ENCODE assay signal across 28 mouse cellular contexts in the genomic region with DNA sequence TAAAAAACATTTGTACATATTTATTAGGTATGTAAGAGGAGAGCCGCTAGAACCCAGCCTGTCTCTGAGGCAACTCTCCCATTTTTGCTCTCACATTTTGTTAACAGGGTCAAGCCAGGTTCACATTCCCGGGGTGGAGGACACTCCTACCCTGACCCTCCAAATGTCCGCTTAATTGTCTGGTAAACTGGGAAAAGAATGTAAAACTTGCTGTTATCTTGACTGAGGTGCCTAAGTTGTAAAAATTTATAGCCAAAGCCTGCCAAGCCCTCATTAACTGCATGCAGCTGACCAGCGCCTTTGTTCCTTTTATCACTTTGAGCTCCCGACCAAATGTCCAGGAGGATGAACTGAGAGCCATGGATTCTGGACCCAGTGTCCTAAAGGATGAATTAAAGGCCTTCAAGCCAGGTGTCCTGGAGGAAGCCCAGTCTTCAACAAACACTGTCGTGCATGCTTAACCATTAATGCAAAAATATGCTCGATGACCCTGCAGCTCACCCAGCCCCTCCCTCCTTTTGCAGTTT. TPM values are rescaled to one million over a fixed set of nuclear protein-coding genes. Genes with fewer than 3 reads are reported as not detected.
DNase-seq lines count a peak whose midpoint lies in the region; ATAC-seq and TF ChIP-seq lines count a peak whose summit lies in the region.
"Had no signal": no experiment of that assay in that cellular context is flagged by ENCODE, and none has a peak within 500 bp of the region (broad histone marks: within the 10 kb centered on the region; RNA-seq: fewer than 3 reads in every experiment).

No protein-coding gene starts in this region.

- peaks cover 11% of the 10 kb centered on the region; the same call in 1 of the 2 replicates for H3K4me1 ChIP-seq in kidney, adult 2 months (ENCODE audit: control insufficient read depth, insufficient read depth, low read length)
- H3K4me1 ChIP-seq in lung, postnatal 0 days (ENCODE audit: insufficient read depth, low read depth, low read length): peaks cover 6% of the 10 kb centered on the region; the same call in 1 of the 2 replicates
- H3K4me1 ChIP-seq in intestine, embryonic 16.5 days (ENCODE audit: control insufficient read depth, insufficient read depth, low read length): peaks cover 24% of the 10 kb centered on the region
- H3K4me1 ChIP-seq in midbrain, embryonic 11.5 days (ENCODE audit: control insufficient read depth, insufficient read depth, low read length): peaks cover 9% of the 10 kb centered on the region; the same call in 1 of the 2 replicates

- H3K4me3 ChIP-seq in kidney, adult 2 months (ENCODE audit: insufficient read depth, low read depth, low read length): no peak overlapping the region
- no peak overlapping the region for H3K4me3 ChIP-seq in lung, postnatal 0 days (ENCODE audit: low read depth, low read length)
- no peak overlapping the region for H3K4me3 ChIP-seq in intestine, embryonic 16.5 days (ENCODE audit: low read length)
- no peak overlapping the region for H3K4me3 ChIP-seq in midbrain, embryonic 11.5 days (ENCODE audit: low read depth, low read length)
- H3K4me3 ChIP-seq: forebrain, embryonic 13.5 days; heart, embryonic 10.5 days; hindbrain, embryonic 12.5 days; limb, embryonic 12.5 days; liver, embryonic 15.5 days; midbrain, embryonic 10.5 days; neural tube, embryonic 12.5 days had no signal

- peak; percentile 51 for DNase-seq in kidney, adult 2 months
- no peak for DNase-seq in kidney, postnatal 4 days
- no peak for DNase-seq in lung, postnatal 0 days (ENCODE audit: low spot score)
- DNase-seq in lung, adult 18-20 months: no peak
- no peak for DNase-seq in left cerebral cortex, adult 18-20 months (ENCODE audit: low spot score in 2 of 2)
- no peak for DNase-seq in midbrain, embryonic 11.5 days (ENCODE audit: low spot score, missing footprints)
- DNase-seq: adrenal gland, postnatal 25 days; cerebellum, adult 11-12 months; cerebellum, adult 9-11 months; gastrocnemius, postnatal 10 days; heart, postnatal 36 days; kidney, adult 8-10 months; right cerebral cortex, adult 18-20 months; right cerebral cortex, postnatal 4 days; thymus, adult 18-20 months; thymus, postnatal 25 days had no signal

- no peaks in the 10 kb centered on the region for H3K9me3 ChIP-seq in lung, postnatal 0 days (ENCODE audit: low read length)
- no peaks in the 10 kb centered on the region for H3K9me3 ChIP-seq in intestine, embryonic 16.5 days (ENCODE audit: control insufficient read depth, low read length)
- no peaks in the 10 kb centered on the region for H3K9me3 ChIP-seq in midbrain, embryonic 11.5 days (ENCODE audit: control insufficient read depth, low read length)
- H3K9me3 ChIP-seq: forebrain, embryonic 13.5 days; heart, embryonic 10.5 days; hindbrain, embryonic 12.5 days; limb, embryonic 12.5 days; liver, embryonic 15.5 days; midbrain, embryonic 10.5 days; neural tube, embryonic 12.5 days had no signal

- no peaks in the 10 kb centered on the region for H3K36me3 ChIP-seq in kidney, adult 2 months (ENCODE audit: control insufficient read depth, insufficient read depth, low read length)
- no peaks in the 10 kb centered on the region for H3K36me3 ChIP-seq in lung, postnatal 0 days (ENCODE audit: insufficient read depth, low read length)
- H3K36me3 ChIP-seq in intestine, embryonic 16.5 days (ENCODE audit: control insufficient read depth, insufficient read depth, low read length): no peaks in the 10 kb centered on the region
- no peaks in the 10 kb centered on the region for H3K36me3 ChIP-seq in midbrain, embryonic 11.5 days (ENCODE audit: control insufficient read depth, insufficient read depth, low read length)
- H3K36me3 ChIP-seq: heart, embryonic 10.5 days; hindbrain, embryonic 12.5 days; limb, embryonic 12.5 days; liver, embryonic 15.5 days; midbrain, embryonic 10.5 days; neural tube, embryonic 12.5 days had no signal

- H3K27ac ChIP-seq in kidney, adult 2 months (ENCODE audit: insufficient read depth, low read depth, low read length): 0 out of 2 replicates have a peak overlapping the region, but pooled peaks have one; percentile 44
- no peak overlapping the region for H3K27ac ChIP-seq in lung, postnatal 0 days (ENCODE audit: low read length)
- H3K27ac ChIP-seq in intestine, embryonic 16.5 days (ENCODE audit: low read length): no peak overlapping the region
- no peak overlapping the region for H3K27ac ChIP-seq in midbrain, embryonic 11.5 days (ENCODE audit: low read depth, low read length)
- H3K27ac ChIP-seq: forebrain, embryonic 13.5 days; heart, embryonic 10.5 days; hindbrain, embryonic 12.5 days; hindbrain, postnatal 0 days; limb, embryonic 12.5 days; liver, embryonic 15.5 days; macrophage; midbrain, embryonic 10.5 days; neural tube, embryonic 12.5 days; stomach, postnatal 0 days had no signal

- 18% methylated on average over 7 of the region's 7 CpGs for WGBS in kidney, adult 2 months
- WGBS in lung, postnatal 0 days: 28% methylated on average over 7 of the region's 7 CpGs
- 20% methylated on average over 7 of the region's 7 CpGs for WGBS in intestine, embryonic 16.5 days
- WGBS in midbrain, embryonic 11.5 days: 72% methylated on average over 7 of the region's 7 CpGs

- TF ChIP-seq CTCF in kidney, adult 2 months (conservative IDR thresholded peaks at IDR 0.05; ENCODE audit: insufficient read depth, insufficient read length, low read depth, low read length): no peak
- no peak for TF ChIP-seq CTCF in lung, postnatal 0 days (IDR thresholded peaks at IDR 0.05)

- no peak for ATAC-seq in lung, postnatal 0 days
- no peak for ATAC-seq in intestine, embryonic 16.5 days
- no peak for ATAC-seq in midbrain, embryonic 11.5 days (ENCODE audit: low FRiP score)
- ATAC-seq: forebrain, embryonic 13.5 days; hindbrain, postnatal 0 days; midbrain, embryonic 16.5 days had no signal

- H3K4me2 ChIP-seq in lung, postnatal 0 days (replicated peaks; ENCODE audit: low read depth, low read length): no peak overlapping the region
- H3K4me2 ChIP-seq in intestine, embryonic 16.5 days (ENCODE audit: low read depth, low read length): 0 out of 2 replicates have a peak overlapping the region, but pooled peaks have one; percentile 3
- H3K4me2 ChIP-seq in midbrain, embryonic 11.5 days: no peak overlapping the region
- H3K4me2 ChIP-seq: forebrain, embryonic 13.5 days; hindbrain, embryonic 12.5 days; limb, embryonic 12.5 days; liver, embryonic 15.5 days; neural tube, embryonic 12.5 days had no signal

- no peak for TF ChIP-seq POLR2A in kidney, adult 2 months (IDR thresholded peaks at IDR 0.05; ENCODE audit: low read depth, low read length)

- peak; percentile 48 for TF ChIP-seq EP300 in lung, postnatal 0 days (IDR thresholded peaks at IDR 0.05)

- H3K9ac ChIP-seq in lung, postnatal 0 days (replicated peaks; ENCODE audit: low read depth): no peak overlapping the region
- no peak overlapping the region for H3K9ac ChIP-seq in intestine, embryonic 16.5 days (ENCODE audit: low read depth, low read length)
- H3K9ac ChIP-seq in midbrain, embryonic 11.5 days (ENCODE audit: low read length): no peak overlapping the region
- H3K9ac ChIP-seq: forebrain, embryonic 13.5 days; hindbrain, embryonic 12.5 days; limb, embryonic 12.5 days; liver, embryonic 15.5 days; neural tube, embryonic 12.5 days had no signal

- no peaks in the 10 kb centered on the region for H3K27me3 ChIP-seq in kidney, adult 2 months (replicated peaks; ENCODE audit: control insufficient read depth, insufficient read depth, low read length)
- H3K27me3 ChIP-seq in lung, postnatal 0 days (replicated peaks; ENCODE audit: insufficient read depth, low read length): no peaks in the 10 kb centered on the region
- H3K27me3 ChIP-seq in intestine, embryonic 16.5 days (replicated peaks; ENCODE audit: control insufficient read depth, insufficient read depth, low read length): no peaks in the 10 kb centered on the region
- peaks cover 34% of the 10 kb centered on the region for H3K27me3 ChIP-seq in midbrain, embryonic 11.5 days (ENCODE audit: control insufficient read depth, insufficient read depth, low read length)

RNA-seq across cellular contexts. Expression of a gene that starts 2.0 kb away (rescaled TPM):
- 88.7 and 106 TPM in 2 replicates for polyA plus RNA-seq in kidney, adult 2 months (2012; rRNA removed)
- 177 and 239 TPM in 2 replicates for polyA plus RNA-seq in lung, postnatal 0 days (2015; fragmentation: Nextera tagmentation; extraction: Ambion mirVana)
- 101 and 108 TPM in 2 replicates for polyA plus RNA-seq in intestine, embryonic 16.5 days (2015; fragmentation: Nextera tagmentation; extraction: Ambion mirVana)
- 1 to 10 TPM; 4.5 to 5.4 TPM for total RNA-seq in left cerebral cortex, adult 18-20 months (2021)
- polyA plus RNA-seq in midbrain, embryonic 11.5 days (2014; fragmentation: Nextera tagmentation; extraction: Ambion mirVana): 9.9 and 13.1 TPM in 2 replicates

RNA-seq across cellular contexts. Expression of a gene that starts 16.7 kb away (rescaled TPM):
- 77.3 and 79.7 TPM in 2 replicates for polyA plus RNA-seq in kidney, adult 2 months (2012; rRNA removed)
- 7.1 and 7.8 TPM in 2 replicates for polyA plus RNA-seq in lung, postnatal 0 days (2015; fragmentation: Nextera tagmentation; extraction: Ambion mirVana)
- 5.3 and 5.6 TPM in 2 replicates for polyA plus RNA-seq in intestine, embryonic 16.5 days (2015; fragmentation: Nextera tagmentation; extraction: Ambion mirVana)
- total RNA-seq in left cerebral cortex, adult 18-20 months (2021): 1 to 10 TPM; 1.4 to 2.3 TPM
- polyA plus RNA-seq in midbrain, embryonic 11.5 days (2014; fragmentation: Nextera tagmentation; extraction: Ambion mirVana): 2.1 and 4.0 TPM in 2 replicates
- total RNA-seq: hindbrain, postnatal 0 days had no signal
- polyA plus RNA-seq: macrophage had no signal

RNA-seq across cellular contexts. Expression of a gene that starts 24.2 kb away (rescaled TPM):
- polyA plus RNA-seq in kidney, adult 2 months (2012; rRNA removed): 56.8 and 59.0 TPM in 2 replicates
- 66.4 and 67.7 TPM in 2 replicates for polyA plus RNA-seq in lung, postnatal 0 days (2015; fragmentation: Nextera tagmentation; extraction: Ambion mirVana)
- 54.6 and 58.1 TPM in 2 replicates for polyA plus RNA-seq in intestine, embryonic 16.5 days (2015; fragmentation: Nextera tagmentation; extraction: Ambion mirVana)
- 100 to 1,000 TPM in 1 of 2 experiments, 10 to 100 TPM in 1; 99.0 to 105 TPM for total RNA-seq in left cerebral cortex, adult 18-20 months (2021)
- polyA plus RNA-seq in midbrain, embryonic 11.5 days (2014; fragmentation: Nextera tagmentation; extraction: Ambion mirVana): 152 and 154 TPM in 2 replicates

RNA-seq across cellular contexts. Expression of a gene that starts 46.6 kb away (rescaled TPM):
- polyA plus RNA-seq in kidney, adult 2 months (2012; rRNA removed): 1.6 and 4.8 TPM in 2 replicates
- 3.5 and 4.1 TPM in 2 replicates for polyA plus RNA-seq in lung, postnatal 0 days (2015; fragmentation: Nextera tagmentation; extraction: Ambion mirVana)
- polyA plus RNA-seq in intestine, embryonic 16.5 days (2015; fragmentation: Nextera tagmentation; extraction: Ambion mirVana): 2.0 and 2.5 TPM in 2 replicates
- total RNA-seq in left cerebral cortex, adult 18-20 months (2021): 1 to 10 TPM; 2.2 to 2.6 TPM
- 0.38 and 0.57 TPM in 2 replicates for polyA plus RNA-seq in midbrain, embryonic 11.5 days (2014; fragmentation: Nextera tagmentation; extraction: Ambion mirVana)
